Mouse (Mus musculus) urinary bladder, adult 18-20 months (tissue): Measurements from ENCODE around the gene Fubp1.
A peak's percentile ranks its signal among the peaks of the same experiment; 100 is the strongest.

ENCODE experiments used
- DNase-seq, 2 experiments: peaks; one replicate each; pipeline ENCODE4 v3.0.0; 2022; ENCODE audit warnings: low spot score in 2 of 2, mixed read lengths in 2 of 2

The Fubp1 gene

DNA sequence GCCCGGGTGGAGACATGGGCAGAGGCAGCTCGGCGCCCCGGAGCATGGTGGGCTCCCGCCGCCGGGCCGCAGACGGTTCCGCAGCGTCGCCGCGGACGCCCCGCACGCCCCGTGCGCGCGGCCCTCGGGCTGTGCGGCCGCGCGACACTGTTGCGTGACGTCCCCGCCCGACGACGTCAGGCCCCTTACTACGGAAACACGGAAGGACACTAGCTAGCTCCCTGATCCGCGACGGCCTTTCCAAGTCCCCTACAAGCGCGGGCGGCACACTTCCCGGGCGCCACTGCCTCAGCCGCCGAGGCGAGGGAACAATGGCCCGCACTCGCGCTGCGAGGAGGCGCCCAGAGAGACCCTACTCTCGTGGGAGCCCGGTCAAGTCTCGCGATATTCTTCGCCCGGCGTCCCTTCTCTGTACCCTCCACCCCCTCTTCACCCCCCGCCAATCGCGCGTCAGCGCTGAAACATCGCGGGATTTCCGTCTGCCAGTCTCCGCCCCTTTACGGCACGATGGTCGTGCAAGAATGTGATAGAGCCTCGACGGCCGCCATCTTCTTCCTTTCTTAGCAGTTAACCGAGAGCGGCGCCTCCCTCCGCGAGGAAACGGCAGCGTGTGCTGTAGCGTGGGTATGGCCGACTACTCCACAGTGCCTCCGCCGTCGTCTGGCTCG, at the start of gene Fubp1, which contains the start of gene Dnajb4:
Fubp1 (plus strand) TSS at position 456 of the 668 bp plus-strand sequence.
Dnajb4 (minus strand) TSS at position 336 of the 668 bp plus-strand sequence.
- DNase-seq, result peak; percentile 100

DNA sequence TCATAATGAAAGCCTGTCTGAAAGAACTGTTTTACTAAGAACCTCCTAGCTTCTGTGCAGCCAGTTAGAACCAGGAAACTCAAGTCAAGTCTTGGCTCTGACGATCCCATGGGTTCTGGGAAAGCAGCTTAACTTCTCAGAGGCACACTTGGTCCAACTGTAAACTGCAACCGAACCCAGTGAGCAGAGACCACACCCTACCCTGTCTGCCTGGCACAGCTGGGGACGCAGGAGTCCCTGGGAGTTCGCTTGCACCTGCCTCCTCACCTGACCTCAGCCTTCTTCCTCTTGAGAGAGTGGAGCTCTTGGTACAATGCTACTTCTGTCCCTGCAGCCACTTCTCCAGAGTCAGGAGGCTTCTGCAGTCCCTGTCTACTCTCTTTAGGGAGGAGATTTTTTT, 49.6 kb upstream of the Fubp1 start:
- no peak for DNase-seq

GRCm38 (mm10) chr3:152163320-152163719, 46.9 kb upstream of the Fubp1 start:
- no peak for DNase-seq

- DNase-seq, result no peak
Observed at GRCm38 (mm10) chr3:152165014-152165350, 45.2 kb upstream of the Fubp1 start.

DNA sequence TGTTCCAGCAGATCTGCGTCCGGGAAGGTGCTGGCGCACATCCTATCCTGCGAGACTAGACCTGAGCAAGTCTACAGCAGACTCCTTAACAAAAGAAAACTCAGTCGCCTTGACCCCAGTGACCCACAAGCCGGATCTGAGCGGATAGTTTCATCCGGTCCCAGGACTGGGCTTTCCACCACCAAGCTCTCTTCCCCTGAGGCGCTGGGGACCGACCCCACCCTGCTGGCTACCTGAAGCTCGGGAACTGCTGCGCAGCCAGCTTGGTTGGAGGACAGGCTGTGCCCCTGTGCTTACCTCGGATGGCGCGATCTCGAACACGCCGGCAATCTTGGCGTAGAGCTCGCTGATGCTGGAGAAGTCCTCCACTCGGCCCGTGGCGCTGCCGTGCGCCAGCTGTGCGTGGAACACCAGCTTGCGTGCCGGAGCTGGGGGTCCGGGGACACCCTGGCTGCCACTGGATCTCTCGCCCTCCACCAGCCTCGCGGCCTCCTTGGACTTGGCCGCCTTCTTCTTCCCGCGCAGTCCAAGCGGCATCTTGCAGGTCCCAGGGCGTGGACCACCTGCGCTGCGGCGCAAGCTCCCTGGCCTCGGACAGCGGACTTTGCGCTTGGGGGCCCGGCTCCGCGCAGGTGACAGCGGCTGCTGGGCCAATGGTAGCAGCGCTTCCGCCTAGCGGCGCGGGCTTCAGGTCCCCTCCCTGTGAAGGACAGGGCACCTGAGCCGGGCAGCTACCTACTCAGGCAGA, 44.7 kb upstream of the Fubp1 start:
- peak in 1 of 2 experiments; percentile 54 for DNase-seq

- no peak for DNase-seq
Observed at GRCm38 (mm10) chr3:152166099-152166423, 44.2 kb upstream of the Fubp1 start, which contains the start of gene Gipc2. Gene Gipc2, minus strand, starts transcription at chr3:152166230.

DNA sequence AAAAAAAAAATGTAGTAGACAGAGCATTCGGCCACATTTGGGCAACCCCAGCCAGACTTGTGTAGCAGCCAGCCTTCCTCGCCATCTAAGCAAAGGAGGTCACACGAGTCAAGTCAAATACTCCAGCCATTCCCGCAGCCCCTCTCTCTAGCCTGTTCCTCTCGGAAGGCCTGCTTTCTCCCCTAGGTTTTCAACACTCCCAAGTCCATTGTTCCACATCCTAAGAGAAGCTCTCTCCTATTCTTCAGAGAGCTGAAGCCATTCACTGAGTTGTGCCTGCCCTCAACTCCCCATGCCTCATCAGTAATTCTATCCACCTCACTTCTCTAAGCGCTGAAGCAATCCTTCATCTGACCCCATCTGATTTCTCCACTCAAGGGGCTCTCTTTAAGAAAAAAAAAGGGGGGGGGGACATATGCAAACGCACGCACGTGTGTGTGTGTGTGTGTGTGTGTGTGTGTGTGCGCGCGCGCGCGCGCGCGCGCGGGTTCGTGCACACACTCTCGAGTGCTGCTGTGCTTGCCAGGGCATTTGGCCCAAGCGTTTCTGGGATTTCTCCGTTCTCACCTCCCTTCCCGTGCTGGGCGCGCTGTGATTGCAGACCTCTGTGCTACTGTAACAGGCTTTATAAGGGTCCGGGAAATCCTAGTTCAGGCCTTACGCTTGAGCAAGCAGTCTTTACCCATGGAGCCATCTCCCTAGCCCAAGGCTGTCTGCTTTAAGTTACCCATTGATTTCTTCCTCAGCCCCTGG, 43.3 kb upstream of the Fubp1 start:
- DNase-seq, result no peak

DNA sequence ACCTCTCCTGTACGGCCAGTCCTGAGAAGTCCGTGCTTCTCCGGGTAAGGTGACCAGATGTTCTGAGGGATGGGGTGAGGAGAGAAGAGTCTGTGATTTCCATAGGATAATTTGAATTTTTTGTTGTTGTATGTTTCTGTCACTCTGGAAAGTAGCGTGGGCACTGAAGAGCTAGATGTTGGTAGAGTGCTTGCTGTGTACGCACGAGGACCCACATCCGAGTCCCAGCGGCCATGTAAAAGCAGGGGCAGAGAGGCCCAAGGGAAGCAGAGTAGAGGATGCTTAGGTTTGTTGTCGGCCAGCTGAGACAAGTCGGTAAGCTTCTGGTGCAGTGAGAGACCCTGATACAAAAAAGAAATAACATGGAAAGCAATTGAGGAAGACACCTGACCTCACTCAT, 42.2 kb upstream of the Fubp1 start:
- DNase-seq, result no peak

GRCm38 (mm10) chr3:152170407-152170806, 39.8 kb upstream of the Fubp1 start:
- no peak for DNase-seq

DNA sequence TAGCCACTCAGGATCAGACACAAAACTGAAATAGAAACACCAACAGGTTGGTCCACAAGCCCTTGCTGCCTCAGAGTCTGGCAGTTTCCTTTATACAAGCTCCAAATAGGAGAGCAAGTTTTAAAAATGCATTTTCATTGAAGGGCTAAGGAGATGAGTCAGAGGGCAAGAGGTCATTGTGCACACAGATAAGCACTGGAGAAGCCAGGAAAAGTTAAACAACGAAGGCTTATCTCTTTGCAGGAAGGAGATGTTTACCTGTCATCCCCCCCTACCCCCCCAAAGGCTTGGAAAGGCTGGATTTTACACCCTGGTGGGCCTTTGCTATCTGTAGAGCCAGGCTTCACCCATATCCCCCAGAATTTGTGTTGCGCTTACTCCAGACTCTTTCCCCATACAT, 39.0 kb upstream of the Fubp1 start:
- DNase-seq, result no peak

- no peak for DNase-seq
Observed at GRCm38 (mm10) chr3:152171862-152172261, 38.4 kb upstream of the Fubp1 start.

DNA sequence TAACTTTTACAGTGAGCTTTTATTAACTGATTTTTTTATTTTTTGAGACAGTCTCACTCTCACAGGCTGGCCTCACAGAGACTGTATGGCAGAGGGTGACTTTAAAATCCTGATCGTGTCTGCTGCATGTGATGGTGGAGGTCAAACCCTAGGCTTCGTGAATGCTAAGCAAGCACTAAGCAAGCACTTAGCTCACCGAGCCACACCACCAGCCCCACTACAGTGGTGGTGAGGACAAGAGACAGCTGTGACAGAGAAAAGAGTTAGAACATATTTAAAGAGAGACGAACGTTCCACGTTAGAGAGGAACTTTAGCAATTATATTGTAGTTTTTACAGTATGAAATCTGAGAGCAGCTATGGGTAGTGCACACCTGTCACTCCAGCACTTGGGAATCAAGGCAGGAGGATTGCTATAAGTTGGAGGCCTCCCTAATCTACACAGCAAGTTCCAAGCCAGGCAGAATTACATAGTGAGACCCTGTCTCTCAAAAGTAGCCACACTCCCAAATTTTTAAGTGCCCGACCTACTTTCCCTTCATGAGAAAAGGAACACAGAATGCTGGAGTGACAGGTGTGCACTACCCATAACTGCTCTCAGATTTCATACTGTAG, 37.8 kb upstream of the Fubp1 start:
- no peak for DNase-seq

- no peak for DNase-seq
Observed at GRCm38 (mm10) chr3:152178816-152179215, 31.4 kb upstream of the Fubp1 start.

DNA sequence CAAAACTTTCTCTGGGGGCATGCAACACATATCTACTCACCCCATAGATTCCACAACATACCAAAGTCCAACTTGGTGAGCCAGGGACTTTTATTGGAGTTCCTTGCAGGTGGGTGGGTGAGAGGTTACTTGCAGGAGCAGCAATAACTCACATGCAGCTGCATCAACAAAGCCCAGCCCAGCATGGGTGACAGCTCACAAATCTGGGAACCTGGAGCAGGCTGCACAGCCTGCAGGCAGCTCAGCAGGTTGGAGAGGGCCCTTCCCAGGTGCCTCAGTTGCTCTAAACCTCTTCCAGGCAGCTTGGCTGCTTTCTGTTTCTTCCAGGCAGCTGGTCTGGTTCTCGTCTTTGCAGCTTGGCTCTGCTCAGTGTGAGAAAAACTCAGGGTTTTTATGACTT, 30.9 kb upstream of the Fubp1 start:
- no peak for DNase-seq

DNA sequence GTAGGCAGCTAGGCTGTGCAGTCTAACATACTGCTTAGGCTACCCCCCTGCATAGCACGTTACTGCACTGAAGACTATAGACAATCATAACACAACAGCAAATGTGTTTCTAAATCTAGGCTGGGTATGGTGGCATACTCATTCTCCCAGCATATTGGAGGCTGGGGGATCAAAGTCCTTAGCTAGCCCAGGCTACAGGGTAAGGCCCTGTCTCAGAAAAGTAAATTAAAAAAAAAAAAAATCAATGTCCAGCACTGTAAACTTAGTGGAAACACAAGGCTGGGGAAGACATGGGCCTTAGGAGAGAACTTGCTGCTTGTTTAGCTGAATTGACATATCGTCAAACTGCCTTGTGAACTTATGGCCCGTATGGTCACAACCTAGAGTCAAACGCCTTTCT, 29.6 kb upstream of the Fubp1 start:
- DNase-seq, result no peak

GRCm38 (mm10) chr3:152183522-152183921, 26.7 kb upstream of the Fubp1 start:
- DNase-seq, result no peak

- no peak for DNase-seq
Observed at GRCm38 (mm10) chr3:152186106-152186505, 24.1 kb upstream of the Fubp1 start.

- no peak for DNase-seq
Observed at GRCm38 (mm10) chr3:152189306-152189705, 20.9 kb upstream of the Fubp1 start.

- no peak for DNase-seq
Observed at GRCm38 (mm10) chr3:152190679-152191477, 19.3 kb upstream of the Fubp1 start.

GRCm38 (mm10) chr3:152191791-152192237, 18.4 kb upstream of the Fubp1 start:
- DNase-seq, result peak in 1 of 2 experiments; percentile 23

DNA sequence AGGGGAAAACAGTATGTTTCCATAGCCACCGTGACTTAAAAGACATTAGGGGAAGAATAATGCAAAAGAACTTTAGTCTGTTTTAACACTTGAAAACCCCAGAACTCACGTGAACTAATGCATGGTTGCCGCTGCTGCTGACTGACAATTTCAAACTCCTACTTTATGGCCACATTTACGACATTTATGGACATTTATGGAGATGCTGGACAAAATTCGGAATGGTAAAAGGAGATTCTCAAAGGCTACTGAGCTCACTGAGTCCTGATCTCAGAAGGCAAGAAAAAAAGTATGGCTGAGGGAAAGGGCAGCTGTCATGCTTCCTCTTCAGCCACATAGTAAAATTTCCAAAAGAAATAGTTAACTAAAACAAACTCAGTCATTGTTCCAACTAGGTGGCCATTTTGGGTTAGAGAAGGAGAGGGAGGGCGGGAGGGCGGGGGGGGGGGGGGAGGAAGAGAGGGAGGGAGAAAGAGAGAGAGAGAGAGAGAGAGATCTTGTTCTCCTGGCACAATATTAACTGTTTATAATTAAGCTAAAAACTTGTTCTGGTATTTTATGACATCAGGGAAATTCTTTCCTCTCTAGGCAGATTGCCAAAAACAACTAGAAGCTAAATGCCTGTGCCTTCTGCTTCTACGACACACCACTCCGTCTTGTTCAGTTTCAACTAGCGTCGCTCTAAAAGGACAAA, 17.8 kb upstream of the Fubp1 start:
- no peak for DNase-seq
